Mouse (Mus musculus) neutrophil, adult 5-6 weeks (primary cell): Measurements from ENCODE around the gene Adgrf1. TPM values are rescaled to one million over a fixed set of nuclear protein-coding genes. Genes with fewer than 3 reads are reported as not detected.

Experiments used
- ATAC-seq: fragments of 151-379, 151-347 bp; 2 replicates; pipeline ENCODE4 v1.8.0; 2017; ENCODE audit warnings: mild to moderate bottlenecking, moderate TSS enrichment; ENCODE audit not compliant: insufficient number of reproducible peaks, poor library complexity, low FRiP score, severe bottlenecking; ENCODE audit errors: extremely low read depth
- total RNA-seq: library from RNA; stranded (forward); fragments of 200-1000 nt; gene quantifications from 2 replicates; pipeline ENCODE4 v1.2.3, GENCODE M21; 2017

Adgrf1 gene
- total RNA-seq, 1 experiment from 2014 or later, result 2.3 TPM

- peak; percentile 88 for ATAC-seq
These were observed 4.8 kb upstream of the Adgrf1 start for GRCm38 (mm10) chr17:43265178-43265837.

- ATAC-seq, result no peak
These were observed 4.2 kb upstream of the Adgrf1 start for GRCm38 (mm10) chr17:43265944-43266343.

GRCm38 (mm10) chr17:43266636-43267035 is 3.5 kb upstream of the Adgrf1 start:
- no peak for ATAC-seq

GRCm38 (mm10) chr17:43267046-43267749 is 2.9 kb upstream of the Adgrf1 start:
- no peak for ATAC-seq

GRCm38 (mm10) chr17:43276220-43276619 is 6.1 kb downstream of the Adgrf1 start:
- ATAC-seq, result no peak

GRCm38 (mm10) chr17:43277223-43277622 is 7.1 kb downstream of the Adgrf1 start:
- no peak for ATAC-seq

- ATAC-seq, result no peak
These were observed 9.5 kb downstream of the Adgrf1 start for GRCm38 (mm10) chr17:43279671-43280070.

GRCm38 (mm10) chr17:43282353-43282752 is 12.2 kb downstream of the Adgrf1 start:
- ATAC-seq, result no peak

GRCm38 (mm10) chr17:43282828-43283227 is 12.7 kb downstream of the Adgrf1 start:
- no peak for ATAC-seq

- no peak for ATAC-seq
These were observed 29.4 kb downstream of the Adgrf1 start for GRCm38 (mm10) chr17:43299515-43299914.

- no peak for ATAC-seq
These were observed 56.0 kb downstream of the Adgrf1 start for GRCm38 (mm10) chr17:43325986-43326671.

GRCm38 (mm10) chr17:43326726-43327700 is 56.9 kb downstream of the Adgrf1 start:
- peak; percentile 64 for ATAC-seq

- ATAC-seq, result no peak
These were observed 57.7 kb downstream of the Adgrf1 start for GRCm38 (mm10) chr17:43327810-43328209.

GRCm38 (mm10) chr17:43329216-43329615 is 59.1 kb downstream of the Adgrf1 start:
- ATAC-seq, result no peak

GRCm38 (mm10) chr17:43329761-43330183 is 59.6 kb downstream of the Adgrf1 start:
- ATAC-seq, result no peak

GRCm38 (mm10) chr17:43332686-43333085 is 62.6 kb downstream of the Adgrf1 start:
- ATAC-seq, result no peak

GRCm38 (mm10) chr17:43334074-43334473 is 63.9 kb downstream of the Adgrf1 start:
- no peak for ATAC-seq

- no peak for ATAC-seq
These were observed 67.5 kb downstream of the Adgrf1 start for GRCm38 (mm10) chr17:43337643-43338042.

- no peak for ATAC-seq
These were observed 68.2 kb downstream of the Adgrf1 start for GRCm38 (mm10) chr17:43338279-43338678.
